Mouse (Mus musculus) intestine, postnatal 0 days (tissue): ENCODE results near the gene Srf. TPM values are rescaled to one million over a fixed set of nuclear protein-coding genes. Genes with fewer than 3 reads are reported as not detected.

Source experiments
- ATAC-seq: fragments of 200-750 bp; cut with Nextera tagmentation; 2 replicates; pipeline ENCODE4 v1.8.0; 2017; ENCODE audit warnings: mild to moderate bottlenecking, moderate TSS enrichment, moderate library complexity
- H3K27ac ChIP-seq: fragments of 300-500 bp; sonication (generic); 2 replicates; pipeline ENCODE4 v1.5.1; 2014; ENCODE audit warnings: mild to moderate bottlenecking, low read depth, low read length, moderate library complexity
- H3K27me3 ChIP-seq: fragments of 300-500 bp; sonication (generic); replicated peaks from 2 replicates; pipeline ENCODE4 v1.6.1; 2014; ENCODE audit warnings: low read length, mixed read lengths; ENCODE audit not compliant: control insufficient read depth, insufficient read depth
- H3K36me3 ChIP-seq: fragments of 300-500 bp; sonication (generic); 2 replicates; pipeline ENCODE4 v1.6.1; 2014; ENCODE audit warnings: mild to moderate bottlenecking, moderate library complexity; ENCODE audit not compliant: control insufficient read depth, insufficient read depth
- H3K4me1 ChIP-seq: fragments of 300-500 bp; sonication (generic); replicated peaks from 2 replicates; pipeline ENCODE4 v1.6.1; 2014; ENCODE audit warnings: antibody characterized with exemption, low read length, mixed read lengths; ENCODE audit not compliant: control insufficient read depth, insufficient read depth
- H3K4me2 ChIP-seq: fragments of 300-500 bp; sonication (generic); replicated peaks from 2 replicates; pipeline ENCODE4 v1.6.1; 2014; ENCODE audit warnings: low read depth, mild to moderate bottlenecking, moderate library complexity
- H3K4me3 ChIP-seq: fragments of 300-500 bp; sonication (generic); 2 replicates; pipeline ENCODE4 v1.5.1; 2014; ENCODE audit warnings: low read depth, low read length
- H3K9ac ChIP-seq: fragments of 300-500 bp; sonication (generic); 2 replicates; pipeline ENCODE4 v1.6.1; 2014; ENCODE audit warnings: mild to moderate bottlenecking, low read depth, low read length
- H3K9me3 ChIP-seq: fragments of 300-500 bp; sonication (generic); 2 replicates; pipeline ENCODE4 v1.6.1; 2016; ENCODE audit warnings: mixed run types; ENCODE audit not compliant: control insufficient read depth
- CTCF ChIP-seq: sonication (generic); IDR thresholded peaks from 2 replicates; pipeline ENCODE4 v1.5.1; 2016; ENCODE audit warnings: low read depth, mild to moderate bottlenecking, control low read depth, antibody characterized with exemption, moderate library complexity
- WGBS: fragments of 180-500 bp; shearing (Covaris S2); extraction: QIAGEN DNeasy Blood & Tissue Kit; methylation state at CpG from one replicate; pipeline ENCODE4 v1.1.7; 2014; 5-methylcytosine and 5-hydroxymethylcytosine counted together
- polyA plus RNA-seq: library from polyadenylated mRNA; unstranded; fragments of >200 nt; fragmentation: Nextera tagmentation; extraction: Ambion mirVana; gene quantifications from 2 replicates; pipeline ENCODE4 v1.2.1, GENCODE M21; 2015

The Srf gene
- polyA plus RNA-seq, 1 experiment from 2014 or later, result 5.1 TPM

DNA sequence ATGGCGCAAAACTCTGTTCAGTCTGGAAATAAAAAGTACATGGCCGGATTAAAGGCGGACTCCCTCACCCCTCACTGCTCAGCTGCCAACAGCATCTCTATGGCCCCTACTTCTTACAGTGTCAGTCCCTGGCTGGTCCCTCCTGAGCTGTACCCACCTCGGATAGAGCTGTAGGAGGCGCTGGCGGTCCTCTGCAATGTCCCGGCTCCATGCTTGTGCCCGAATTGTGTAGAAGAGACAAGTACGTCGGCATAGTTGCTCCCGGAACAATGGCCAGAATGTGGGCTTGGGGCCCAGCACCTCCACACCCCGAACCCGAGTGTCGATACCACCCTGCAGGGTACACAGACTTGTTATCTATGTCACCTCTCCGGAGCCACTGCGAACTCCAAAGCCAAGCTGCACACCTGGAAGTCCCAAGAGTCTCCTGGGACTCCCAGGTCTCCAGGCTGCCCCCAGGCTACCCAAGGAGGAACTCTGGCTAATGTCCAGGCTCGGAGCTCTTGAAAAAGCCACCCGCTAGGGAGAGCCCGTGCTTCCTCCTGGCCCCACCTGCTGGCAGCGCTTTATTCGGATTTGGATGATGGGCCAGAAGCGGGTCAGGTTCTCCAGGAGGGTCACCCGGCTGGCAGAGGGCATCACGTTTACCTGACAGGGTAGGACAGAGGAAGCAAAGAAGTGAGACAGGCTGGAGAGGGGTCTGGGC is 33.9 kb downstream of the Srf start:
- no peaks in the 10 kb centered on the region for H3K9me3 ChIP-seq
- H3K4me2 ChIP-seq, result no peak overlapping the region
- peaks cover 6% of the 10 kb centered on the region; the same call in 1 of the 2 replicates for H3K36me3 ChIP-seq
- 42% methylated on average over 24 of the region's 24 CpGs for WGBS
- no peak overlapping the region for H3K27ac ChIP-seq
- peak; percentile 52 for TF ChIP-seq CTCF
- no peak for ATAC-seq
- no peak overlapping the region for H3K4me3 ChIP-seq
- no peak overlapping the region for H3K9ac ChIP-seq
- H3K4me1 ChIP-seq, result no peaks in the 10 kb centered on the region
- H3K27me3 ChIP-seq, result 0 out of 2 replicates have a peak, but pooled peaks cover 6% of the 10 kb centered on the region

DNA sequence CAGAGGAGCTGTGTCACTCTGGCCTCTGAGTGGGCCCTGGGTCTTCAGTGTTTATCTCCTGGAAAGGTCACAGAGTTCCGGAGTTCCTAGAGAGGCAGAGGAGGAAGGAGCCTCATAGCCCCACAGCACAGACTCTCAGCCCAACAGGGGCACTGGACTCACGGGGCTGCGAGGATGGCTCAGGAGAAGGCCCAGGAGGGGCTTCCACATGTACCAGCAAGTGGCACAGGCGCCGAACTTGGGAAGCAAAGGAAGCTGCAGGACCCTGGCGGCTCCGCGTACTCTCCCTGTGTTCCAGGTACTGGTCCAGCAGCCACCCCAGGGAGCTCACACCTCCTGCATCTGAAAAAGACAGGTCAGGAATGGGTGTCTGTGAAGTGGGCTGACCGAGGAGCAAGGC is 34.8 kb downstream of the Srf start:
- 80% methylated on average over 9 of the region's 9 CpGs for WGBS
- no peak for TF ChIP-seq CTCF
- H3K27ac ChIP-seq, result no peak overlapping the region
- H3K4me3 ChIP-seq, result no peak overlapping the region
- H3K9me3 ChIP-seq, result no peaks in the 10 kb centered on the region
- peaks cover 3% of the 10 kb centered on the region; the same call in 1 of the 2 replicates for H3K36me3 ChIP-seq
- no peaks in the 10 kb centered on the region for H3K4me1 ChIP-seq
- 0 out of 2 replicates have a peak overlapping the region, but pooled peaks have one; percentile 23 for H3K9ac ChIP-seq
- peak overlapping the region; percentile 40; the same call in 1 of the 2 replicates for H3K4me2 ChIP-seq
- ATAC-seq, result no peak
- H3K27me3 ChIP-seq, result 0 out of 2 replicates have a peak, but pooled peaks cover 6% of the 10 kb centered on the region

DNA sequence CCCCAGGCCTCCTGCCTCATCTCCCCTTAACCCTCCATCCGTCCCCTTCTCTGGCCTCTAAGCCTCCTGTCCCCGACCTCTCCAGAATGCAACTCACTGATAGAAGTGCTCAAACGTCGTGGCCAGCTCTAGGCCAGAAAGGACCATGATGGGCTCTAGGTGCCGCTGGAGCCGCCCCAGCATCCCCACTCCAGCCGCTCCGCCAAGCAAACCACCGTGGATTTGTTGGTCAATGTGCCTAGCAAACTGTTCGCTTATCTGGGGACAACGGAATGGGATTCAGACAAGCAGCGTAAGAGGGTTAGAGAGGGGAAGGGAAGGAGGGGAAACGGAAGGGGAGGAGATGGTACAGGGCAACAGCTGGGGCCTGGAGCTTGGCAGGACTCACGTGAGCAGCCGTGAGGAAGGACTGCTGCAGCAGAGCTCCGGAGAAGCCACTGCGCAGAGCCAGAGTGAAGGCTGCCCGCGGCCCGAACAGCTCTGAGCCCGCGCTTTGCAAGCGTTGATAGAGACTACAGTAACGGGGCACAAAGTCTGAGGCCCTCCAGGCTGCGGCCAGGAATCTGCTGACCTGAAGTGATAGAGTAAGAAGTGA is 35.5 kb downstream of the Srf start:
- Histone ChIP-seq H3K27me3 (0 out of 2 replicates have a peak, but pooled peaks cover 6% of the 10 kb centered on the region), H3K4me1 (no peaks in the 10 kb centered on the region), H3K4me3 (no peak overlapping the region), H3K36me3 (no peaks in the 10 kb centered on the region), H3K4me2 (peak overlapping the region; percentile 40), H3K9ac (0 out of 2 replicates have a peak overlapping the region, but pooled peaks have one; percentile 23), H3K27ac (no peak overlapping the region), H3K9me3 (no peaks in the 10 kb centered on the region)
- 39% methylated on average over 25 of the region's 25 CpGs for WGBS
- ATAC-seq, result no peak
- TF ChIP-seq CTCF, result no peak

DNA sequence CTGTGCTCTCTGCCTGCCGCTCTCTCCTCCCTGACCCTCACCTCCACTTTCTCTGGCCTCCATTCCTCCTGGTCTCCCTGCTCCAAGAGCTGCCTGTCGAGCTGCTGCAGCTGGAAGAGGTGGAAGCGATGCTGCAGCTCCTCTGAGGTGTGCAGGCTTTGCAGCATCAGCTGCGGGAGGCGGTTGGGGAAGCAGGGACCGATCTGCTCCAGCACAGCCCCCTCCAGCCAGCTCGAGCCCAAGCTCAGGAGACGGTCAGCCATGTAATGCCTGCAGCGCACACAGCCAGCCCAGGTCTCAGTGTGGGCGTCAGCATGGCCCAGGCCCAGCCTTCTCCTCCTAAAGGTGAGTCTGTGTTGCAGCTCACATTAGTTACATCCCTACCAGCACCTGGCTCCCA is 36.0 kb downstream of the Srf start:
- 55% methylated on average over 10 of the region's 10 CpGs for WGBS
- Histone ChIP-seq H3K4me3 (no peak overlapping the region), H3K4me1 (no peaks in the 10 kb centered on the region), H3K4me2 (no peak overlapping the region; the same call in 1 of the 2 replicates), H3K36me3 (no peaks in the 10 kb centered on the region), H3K27me3 (0 out of 2 replicates have a peak, but pooled peaks cover 6% of the 10 kb centered on the region), H3K9me3 (no peaks in the 10 kb centered on the region), H3K9ac (no peak overlapping the region), H3K27ac (no peak overlapping the region)
- TF ChIP-seq CTCF, result no peak
- ATAC-seq, result no peak

DNA sequence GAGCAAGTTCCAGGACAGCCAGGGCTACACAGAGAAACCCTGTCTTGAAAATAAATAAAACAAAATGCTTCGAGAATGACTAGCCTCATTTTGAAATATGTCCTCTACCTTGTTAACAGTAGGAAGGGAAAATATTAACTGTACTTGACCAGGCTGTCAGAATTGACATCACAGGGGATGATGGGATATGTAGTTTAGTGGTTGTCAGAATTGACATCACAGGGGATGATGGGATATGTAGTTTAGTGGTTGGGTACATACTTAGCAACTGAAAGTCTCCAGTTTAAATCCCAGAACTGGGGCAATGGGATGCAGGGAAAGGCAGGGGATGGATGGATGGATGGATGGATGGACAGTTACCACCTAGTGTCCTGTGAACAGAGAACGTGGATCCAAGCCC is 42.6 kb downstream of the Srf start:
- no peak overlapping the region for H3K9ac ChIP-seq
- no peak; the same call in 1 of the 2 replicates for ATAC-seq
- no peak for TF ChIP-seq CTCF
- WGBS, result 61% methylated on average over 2 of the region's 2 CpGs
- no peaks in the 10 kb centered on the region for H3K9me3 ChIP-seq
- H3K4me2 ChIP-seq, result no peak overlapping the region
- no peak overlapping the region for H3K4me3 ChIP-seq
- no peaks in the 10 kb centered on the region for H3K27me3 ChIP-seq
- no peak overlapping the region for H3K27ac ChIP-seq
- H3K36me3 ChIP-seq, result no peaks in the 10 kb centered on the region
- no peaks in the 10 kb centered on the region for H3K4me1 ChIP-seq

DNA sequence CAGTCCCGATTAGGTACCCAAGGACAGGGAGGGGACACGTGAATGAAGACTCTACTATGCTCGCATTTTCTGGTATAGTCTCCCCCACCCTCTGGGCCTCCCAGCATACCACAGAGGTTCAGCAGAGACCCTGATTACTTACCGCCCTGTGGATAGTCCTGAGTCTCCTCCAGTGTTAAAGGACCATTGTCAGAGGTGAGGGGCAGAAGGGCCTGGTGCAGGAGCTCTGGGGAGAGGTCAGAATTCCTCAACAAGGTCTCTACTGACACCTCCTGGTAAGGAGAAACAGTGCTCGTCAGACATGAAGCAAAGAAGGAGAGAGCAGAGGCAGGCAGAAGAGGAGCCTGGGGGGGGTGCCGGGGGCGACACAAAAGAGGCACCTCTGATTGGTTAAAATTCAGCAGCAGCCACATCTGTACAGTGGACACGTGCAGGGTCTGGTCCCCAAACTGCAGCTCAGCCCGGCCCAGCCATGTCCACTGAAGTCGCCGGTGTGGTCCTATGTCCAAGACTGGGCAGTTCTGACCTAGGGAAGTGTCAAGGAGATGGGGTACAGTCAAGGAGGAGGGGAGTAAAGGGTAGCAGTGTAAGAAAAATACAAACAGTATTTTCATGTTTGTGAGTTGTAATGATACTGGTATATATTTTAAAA is 44.8 kb downstream of the Srf start:
- no peaks in the 10 kb centered on the region for H3K4me1 ChIP-seq
- H3K4me3 ChIP-seq, result no peak overlapping the region
- WGBS, result 52% methylated on average over 11 of the region's 11 CpGs
- H3K4me2 ChIP-seq, result no peak overlapping the region
- ATAC-seq, result no peak
- no peaks in the 10 kb centered on the region for H3K9me3 ChIP-seq
- peak; percentile 76 for TF ChIP-seq CTCF
- H3K36me3 ChIP-seq, result no peaks in the 10 kb centered on the region; the same call in 1 of the 2 replicates
- H3K9ac ChIP-seq, result no peak overlapping the region
- H3K27me3 ChIP-seq, result no peaks in the 10 kb centered on the region
- H3K27ac ChIP-seq, result no peak overlapping the region
